In the genomic region with DNA sequence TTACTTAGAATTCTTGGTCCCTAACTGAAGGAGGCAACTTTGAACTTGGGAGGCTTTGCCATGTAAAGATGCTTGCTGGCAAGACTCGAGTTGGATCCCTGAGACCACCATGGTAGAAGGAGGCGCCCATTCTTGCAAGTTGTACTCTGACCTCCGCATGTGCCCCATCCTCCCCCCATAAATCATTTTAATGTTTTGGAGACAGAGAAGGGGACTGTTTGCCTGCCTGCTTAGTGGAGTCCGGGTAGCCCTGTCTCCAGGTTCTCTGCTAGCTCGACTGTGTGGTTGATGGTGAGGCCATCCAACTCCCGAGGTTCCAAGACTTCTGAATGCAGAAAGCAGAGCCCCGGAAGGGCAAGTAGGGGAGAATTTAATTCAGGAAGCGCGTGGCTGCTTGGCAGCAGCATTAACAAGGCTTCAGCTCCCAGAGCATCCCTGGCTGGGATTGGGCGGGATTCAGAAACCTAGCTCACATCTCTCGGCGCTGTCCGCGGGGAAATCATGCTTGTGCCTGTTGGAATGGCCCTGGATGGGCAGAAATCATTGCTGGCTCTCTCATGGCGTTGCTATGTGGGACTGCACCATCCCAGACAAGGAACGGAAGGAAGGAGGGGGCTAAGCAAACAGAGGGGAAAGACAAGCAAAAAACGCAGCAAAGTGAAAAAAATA, we compare ENCODE assay signal across 8 mouse cellular contexts.
DNase-seq lines count a peak whose midpoint lies in the region; ATAC-seq and TF ChIP-seq lines count a peak whose summit lies in the region.

No protein-coding gene starts in this region.

- DNase-seq in frontal cortex, postnatal 36 days (ENCODE audit: low spot score in 2 of 2): no peak
- peak; percentile 17 for DNase-seq in urinary bladder, postnatal 14 days (ENCODE audit: low spot score)
- no peak for DNase-seq in urinary bladder, postnatal 4 days (ENCODE audit: low spot score in 2 of 2)
- peak; percentile 63 for DNase-seq in mesoderm, embryonic 11.5 days (ENCODE audit: low read depth, low spot score)
- no peak for DNase-seq in spleen, postnatal 14 days (ENCODE audit: low spot score in 2 of 2)
- no peak for DNase-seq in cerebellum, adult 2 months
- DNase-seq in right cerebral cortex, postnatal 36 days (ENCODE audit: low spot score in 2 of 2): no peak

- 23% methylated on average over 17 of the region's 17 CpGs for WGBS in cerebellum, adult 2 months

- no peak overlapping the region for H3K27ac ChIP-seq in cerebellum, adult 2 months (ENCODE audit: insufficient read depth, low read length)

- ATAC-seq in frontal cortex, adult (ENCODE audit: low TSS enrichment): peak; percentile 57; the same call in 1 of the 2 replicates

- H3K27me3 ChIP-seq in cerebellum, adult 2 months (ENCODE audit: control insufficient read depth, insufficient read depth, low read length): no peaks in the 10 kb centered on the region; the same call in 1 of the 2 replicates

- no peaks in the 10 kb centered on the region for H3K4me1 ChIP-seq in cerebellum, adult 2 months (ENCODE audit: control insufficient read depth, insufficient read depth, low read length)

- TF ChIP-seq CTCF in cerebellum, adult 2 months (IDR thresholded peaks at IDR 0.05; ENCODE audit: borderline replicate concordance, insufficient read depth, low read depth, low read length): no peak

- H3K4me3 ChIP-seq in cerebellum, adult 2 months (replicated peaks; ENCODE audit: insufficient read depth, low read depth, low read length): no peak overlapping the region

- TF ChIP-seq POLR2A in cerebellum, adult 2 months (IDR thresholded peaks at IDR 0.05; ENCODE audit: borderline replicate concordance, insufficient read depth, low read length): no peak

Comparison
In these comparisons a context has a peak if more than half of its experiments do, and no peak if none do; other contexts are left out.
1. DNase-seq: peak in urinary bladder, postnatal 14 days (single experiment) and mesoderm, embryonic 11.5 days (single experiment); none in frontal cortex, postnatal 36 days (0 of 2), urinary bladder, postnatal 4 days (0 of 2), spleen, postnatal 14 days (0 of 2), cerebellum, adult 2 months (0 of 2) and right cerebral cortex, postnatal 36 days (0 of 2).